Mouse (Mus musculus) adrenal gland, postnatal 25 days (tissue): ENCODE data around the gene 1700029J07Rik. TPM values are rescaled to one million over a fixed set of nuclear protein-coding genes. Genes with fewer than 3 reads are reported as not detected.

ENCODE experiments used
- DNase-seq: peaks from one replicate; pipeline ENCODE4 v3.0.0; 2021; ENCODE audit warnings: mixed read lengths
- total RNA-seq: library from RNA; stranded (reverse); gene quantifications from 2 replicates; pipeline ENCODE4 v1.2.3, GENCODE M21; 2021

Gene 1700029J07Rik
- total RNA-seq, 1 experiment from 2014 or later = 2.1 TPM

DNA sequence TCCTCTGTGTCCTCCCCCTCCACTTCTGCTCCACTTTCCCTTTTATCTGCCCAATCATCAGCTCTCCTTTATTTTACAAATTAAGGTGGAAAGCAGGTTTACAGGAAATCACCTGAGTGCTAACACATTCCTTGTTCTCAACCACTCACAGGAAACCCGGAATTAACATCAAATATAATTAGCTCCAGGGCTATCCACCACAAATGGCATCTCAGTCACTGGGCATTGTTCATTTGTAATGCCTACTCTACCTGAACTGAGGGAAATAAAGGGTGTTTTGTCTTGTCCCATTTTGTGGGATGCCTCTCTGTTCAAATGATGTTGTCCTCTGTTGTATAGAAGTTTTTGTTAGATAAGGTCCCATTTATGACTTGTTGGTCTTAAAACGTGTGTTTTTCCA, 24.4 kb downstream of the 1700029J07Rik start:
- no peak for DNase-seq

GRCm38 (mm10) chr8:45946283-45946682, 28.8 kb downstream of the 1700029J07Rik start:
- no peak for DNase-seq

- no peak for DNase-seq
Measured at GRCm38 (mm10) chr8:45936986-45937385, 38.1 kb downstream of the 1700029J07Rik start.

DNA sequence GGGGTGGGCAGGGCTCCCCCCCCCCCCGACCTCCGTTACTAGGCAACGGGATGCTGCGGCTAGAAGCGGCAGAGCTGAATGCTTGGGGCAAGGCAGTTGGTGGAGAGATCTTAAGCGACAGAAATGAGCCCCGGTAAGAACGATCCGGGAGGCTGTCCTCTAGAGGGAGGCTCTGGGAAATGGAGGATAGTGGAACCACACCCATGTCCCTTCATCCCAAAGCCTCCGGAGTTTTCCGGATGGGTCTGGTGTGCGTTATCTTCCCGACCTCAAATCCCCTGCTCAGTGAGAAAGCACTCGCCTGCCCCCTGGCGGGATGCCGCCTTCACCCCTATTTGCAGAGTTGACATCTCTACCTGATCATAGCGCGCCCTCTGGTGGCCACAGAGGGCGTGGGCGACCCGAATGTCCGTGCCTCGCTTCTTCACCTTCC, 40.5 kb downstream of the 1700029J07Rik start, which contains the start of gene Ccdc110:
Gene Ccdc110, plus strand, starts transcription at position 38 of the 433 bp plus-strand sequence.
- DNase-seq = peak; percentile 99

- no peak for DNase-seq
Measured at GRCm38 (mm10) chr8:45922116-45922515, 52.9 kb downstream of the 1700029J07Rik start.

- DNase-seq = no peak
Measured at GRCm38 (mm10) chr8:45920392-45920791, 54.7 kb downstream of the 1700029J07Rik start.

DNA sequence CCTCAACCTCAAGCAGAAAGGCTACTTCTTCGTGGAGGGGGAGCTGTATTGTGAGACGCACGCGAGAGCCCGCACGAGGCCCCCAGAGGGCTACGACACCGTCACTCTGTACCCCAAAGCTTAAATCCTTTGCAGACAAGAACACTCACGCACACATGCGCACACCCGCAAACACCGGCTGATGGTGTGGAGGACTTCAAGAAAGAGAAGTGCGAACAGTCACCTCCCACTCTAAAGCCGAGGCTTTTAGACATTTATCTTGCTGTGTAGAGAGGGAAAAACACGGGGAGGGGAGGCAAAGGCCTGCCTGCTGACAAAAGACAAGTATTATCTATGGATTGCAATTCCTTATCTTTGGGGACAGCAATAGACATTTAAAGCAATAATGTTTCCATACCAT, 56.2 kb downstream of the 1700029J07Rik start:
- DNase-seq = no peak

DNA sequence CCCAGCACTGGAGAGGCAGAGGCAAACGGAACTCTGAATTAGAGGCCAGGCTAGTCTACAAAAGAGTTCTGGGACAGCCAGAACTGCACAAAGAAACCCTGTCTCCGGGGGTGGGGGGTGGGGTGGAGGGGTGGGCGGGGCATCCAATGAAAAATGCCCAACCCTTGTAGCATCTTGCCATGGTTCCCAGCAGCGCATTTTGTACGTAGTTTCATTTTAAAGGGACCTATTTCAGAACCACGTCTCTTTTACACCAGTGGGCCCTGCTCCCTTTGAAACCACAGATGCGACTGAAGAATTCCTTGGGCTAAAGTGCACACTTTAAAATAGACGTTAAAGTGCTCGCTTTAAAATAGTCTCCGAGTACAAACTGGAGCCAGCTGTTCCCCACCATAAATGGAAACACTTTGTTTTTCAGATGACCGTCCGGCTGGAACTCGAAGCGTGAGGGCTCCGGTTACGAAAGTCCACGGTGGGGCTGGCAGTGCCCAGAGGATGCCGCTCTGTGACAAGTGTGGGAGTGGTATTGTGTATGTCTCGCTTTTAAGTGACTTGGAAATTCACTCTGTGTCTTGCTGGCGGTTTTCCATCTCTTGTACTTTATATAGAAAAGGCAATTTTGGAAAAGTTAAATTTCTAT, 57.9 kb downstream of the 1700029J07Rik start:
- DNase-seq = no peak

DNA sequence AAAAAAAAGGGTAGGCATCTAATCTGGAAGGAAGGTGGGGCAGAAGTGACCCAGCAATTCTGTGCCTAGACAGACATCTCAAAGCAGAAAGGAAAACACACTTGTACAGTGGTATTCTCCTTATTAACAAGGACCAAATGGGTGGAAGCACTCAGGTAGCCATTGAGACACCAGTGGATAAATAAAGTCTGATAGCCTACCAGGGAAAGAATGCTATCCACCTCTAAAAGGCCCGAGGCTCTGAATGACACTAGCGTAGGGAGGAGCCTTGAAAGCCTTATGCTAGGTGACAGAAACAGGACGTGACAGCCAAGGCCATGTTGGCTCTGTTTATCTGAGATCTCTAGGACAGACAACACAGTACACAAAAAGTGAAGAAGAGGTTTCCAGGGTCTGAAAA, 58.6 kb downstream of the 1700029J07Rik start:
- DNase-seq = no peak

DNA sequence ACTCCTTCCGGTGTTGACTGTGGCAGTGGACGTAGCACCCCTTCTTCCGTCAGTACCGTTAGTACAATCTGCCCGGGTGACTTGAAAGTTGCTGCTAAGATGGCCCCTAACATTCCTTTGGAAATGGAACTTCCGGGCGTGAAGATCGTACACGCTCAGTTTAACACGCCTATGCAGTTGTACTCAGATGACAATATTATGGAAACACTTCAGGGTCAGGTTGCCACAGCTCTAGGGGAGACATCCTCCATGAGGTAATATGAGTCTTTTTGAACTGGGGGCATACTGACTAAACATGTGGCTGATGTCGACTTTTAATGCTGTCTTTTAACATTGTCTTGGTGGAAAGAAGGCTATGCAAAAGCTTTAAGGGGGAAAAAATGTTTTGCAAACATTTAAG, 61.3 kb downstream of the 1700029J07Rik start:
- no peak for DNase-seq

GRCm38 (mm10) chr8:45906251-45906619, 68.8 kb downstream of the 1700029J07Rik start:
- DNase-seq = no peak

- no peak for DNase-seq
Measured at GRCm38 (mm10) chr8:45905591-45906250, 69.3 kb downstream of the 1700029J07Rik start.

GRCm38 (mm10) chr8:45903659-45904058, 71.4 kb downstream of the 1700029J07Rik start:
- DNase-seq = no peak

Other genes with a start within 250 kb of the 1700029J07Rik start
- gene Pdlim3, start 89.8 kb downstream of the 1700029J07Rik start, total RNA-seq = 1.4 and 1.9 TPM in 2 replicates
- not detected in 2 replicates for gene Ccdc110, start 40.6 kb downstream of the 1700029J07Rik start, total RNA-seq
- 60.6 and 61.5 TPM in 2 replicates for gene Ufsp2, start 276 bp upstream of the 1700029J07Rik start, total RNA-seq
- gene Lrp2bp, start 24.1 kb upstream of the 1700029J07Rik start, total RNA-seq = 0.33 and 0.81 TPM in 2 replicates
- gene Ankrd37, start 30.5 kb upstream of the 1700029J07Rik start, total RNA-seq = not detected in 2 replicates
- gene Cfap97, start 176.5 kb upstream of the 1700029J07Rik start, total RNA-seq = 21.2 and 24.4 TPM in 2 replicates
- 17.3 and 17.9 TPM in 2 replicates for gene Snx25, start 176.9 kb upstream of the 1700029J07Rik start, total RNA-seq
- 134 and 159 TPM in 2 replicates for gene Slc25a4, start 236.0 kb upstream of the 1700029J07Rik start, total RNA-seq